Mouse (Mus musculus): ENCODE measurements around the gene Trim7.
"Not testable (repeated sequence)": the region's sequence is repeated elsewhere in the genome, so short reads cannot be mapped to it uniquely, and the experiment has no call there.

Gene Trim7

GRCm38 (mm10) chr11:48898812-48899431 is 73.0 kb downstream of the Trim7 start:
- DNase-seq (ENCODE audit: low spot score) = no peak

- not testable (repeated sequence) for DNase-seq (ENCODE audit: low spot score)
Observed at GRCm38 (mm10) chr11:48900654-48901566, 75.0 kb downstream of the Trim7 start.

DNA sequence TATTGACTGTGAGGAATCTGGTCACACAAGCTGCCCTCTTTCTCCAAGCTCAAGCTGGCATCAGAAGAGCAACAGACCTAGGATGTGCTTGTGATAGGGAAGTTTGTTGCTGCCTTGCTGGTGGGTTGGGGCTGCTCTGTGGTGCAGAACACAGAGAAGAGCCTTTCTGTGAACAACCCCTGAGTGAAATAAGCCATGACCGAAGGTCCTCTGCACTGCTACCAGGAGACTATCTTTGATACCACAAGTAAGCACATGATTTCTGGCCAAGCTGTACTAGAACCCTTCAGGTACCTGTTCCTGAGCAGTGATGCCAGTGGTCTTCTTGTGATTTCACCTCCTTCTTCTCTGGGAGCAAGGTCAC is 75.6 kb downstream of the Trim7 start:
- not testable (repeated sequence) for DNase-seq (ENCODE audit: low spot score)
